Mouse (Mus musculus) thymus, postnatal 4 days (tissue): Measurements from ENCODE around the gene Map7d2.

Source experiments
- DNase-seq: peaks from one replicate; pipeline ENCODE4 v3.0.0; 2021

Gene Map7d2

DNA sequence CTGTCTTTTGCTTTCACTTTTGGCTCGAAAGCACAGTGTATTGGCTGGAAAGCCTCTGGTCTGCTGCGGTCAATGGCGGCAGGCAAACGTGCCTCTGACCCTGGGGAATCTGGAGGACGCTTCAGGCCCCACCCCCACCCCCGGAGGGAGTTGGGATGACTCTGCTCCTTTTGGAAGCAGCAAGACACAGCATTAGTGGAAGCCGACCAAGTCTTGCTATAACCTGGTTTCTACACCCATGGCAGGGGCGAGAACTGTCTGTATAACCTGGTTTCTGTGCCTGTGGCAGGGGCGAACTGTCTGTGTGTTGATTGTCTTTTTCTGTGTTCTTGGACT is 96.3 kb downstream of the Map7d2 start:
- peak; percentile 10 for DNase-seq

DNA sequence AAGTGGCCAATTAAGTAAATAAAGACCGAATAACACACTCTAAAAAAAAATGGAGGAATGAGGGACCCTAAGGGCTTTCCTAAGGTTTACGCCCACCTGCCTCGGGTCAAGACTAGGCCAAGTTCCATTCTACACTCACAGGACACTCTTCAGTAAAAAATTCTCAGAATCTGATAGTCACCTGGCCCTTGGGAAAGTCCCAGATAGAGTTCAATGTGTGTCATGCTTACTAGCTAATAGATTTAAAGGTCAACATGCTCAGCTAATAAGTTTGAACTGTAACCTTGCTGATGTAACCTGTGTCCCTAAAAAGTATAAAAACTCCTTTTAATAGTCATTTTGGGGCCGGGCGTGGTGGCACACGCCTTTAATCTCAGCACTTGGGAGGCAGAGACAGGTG is 101.2 kb downstream of the Map7d2 start:
- no peak for DNase-seq

DNA sequence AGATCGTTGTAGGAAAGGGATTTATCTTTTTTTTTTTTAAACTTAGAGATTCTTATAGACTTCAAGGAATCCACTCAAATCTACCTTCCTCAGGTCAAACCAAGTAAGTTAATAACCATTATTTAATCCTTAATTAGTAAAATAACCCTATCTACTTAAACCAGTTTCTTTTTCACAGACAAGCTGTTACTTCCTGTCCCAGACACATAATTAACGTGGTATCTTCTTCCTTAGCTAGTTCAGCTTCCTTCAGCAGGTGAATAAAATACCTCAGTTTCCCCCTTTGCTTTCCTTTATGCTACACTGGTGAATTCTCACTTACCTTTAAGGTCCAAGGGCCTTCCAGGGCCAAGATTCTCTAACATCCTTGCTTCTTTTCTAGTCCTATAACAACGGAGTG is 107.4 kb downstream of the Map7d2 start:
- DNase-seq: no peak

DNA sequence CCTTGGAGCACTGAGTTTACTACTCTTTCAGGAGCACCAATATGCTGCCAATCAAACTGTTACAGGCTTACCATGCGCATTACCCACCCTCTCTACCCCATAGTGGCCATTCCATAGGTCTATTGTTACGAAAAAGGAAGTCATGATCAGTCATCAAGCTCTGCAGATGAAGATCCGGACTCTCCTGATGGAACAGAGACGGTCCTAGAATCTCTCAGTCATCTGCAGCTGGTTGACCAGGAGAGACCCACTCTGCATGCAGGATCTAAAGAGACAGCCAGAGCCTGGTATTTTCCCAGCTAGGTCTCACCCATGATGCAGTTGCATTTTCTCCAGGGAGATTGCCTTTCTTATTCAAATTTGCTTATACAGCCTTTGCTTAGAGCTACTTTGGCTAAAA is 108.3 kb downstream of the Map7d2 start:
- no peak for DNase-seq

DNA sequence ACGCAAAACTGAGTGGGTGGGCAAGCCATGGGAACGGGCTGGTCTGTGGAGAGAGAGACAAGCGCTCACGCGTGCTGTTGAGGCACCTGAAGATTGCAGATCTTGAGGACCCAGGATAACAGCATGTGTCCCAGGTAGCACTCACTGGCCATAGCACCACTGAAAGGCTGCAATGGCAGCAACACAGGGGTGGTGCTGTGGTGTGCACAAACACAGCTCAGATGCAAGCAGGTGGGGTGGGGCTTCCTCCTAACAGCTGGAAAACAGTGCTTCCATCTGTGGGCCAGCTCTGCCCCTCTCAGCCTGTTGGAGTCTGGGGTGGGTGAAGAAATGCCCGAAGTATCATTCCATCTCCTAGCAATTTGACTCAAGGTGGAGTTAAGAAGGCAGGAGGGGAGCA is 112.0 kb downstream of the Map7d2 start, which contains the start of gene Bclaf3:
TSS of gene Bclaf3 (plus strand) at position 301 of the 400 bp plus-strand sequence.
- no peak for DNase-seq

DNA sequence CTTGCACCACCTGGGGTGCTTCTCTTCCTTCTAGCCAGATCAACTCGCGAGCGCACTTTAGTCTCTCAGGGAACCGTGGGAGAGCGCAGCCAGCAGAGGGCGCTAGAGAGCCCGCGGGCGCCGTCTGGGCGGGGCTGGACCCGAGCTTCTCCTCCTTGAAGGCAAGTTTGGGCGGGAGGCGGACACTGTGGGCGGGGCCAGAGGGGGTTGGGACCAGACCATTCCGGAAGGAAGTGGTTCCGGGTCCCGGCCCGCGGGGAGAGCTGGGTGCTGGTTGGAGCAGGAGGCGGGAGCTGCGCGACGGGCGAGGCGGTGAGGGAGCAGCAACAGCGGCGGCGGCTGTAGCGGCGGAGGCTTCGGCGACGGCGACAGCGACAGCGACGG is 118.0 kb downstream of the Map7d2 start:
- peak; percentile 97 for DNase-seq

DNA sequence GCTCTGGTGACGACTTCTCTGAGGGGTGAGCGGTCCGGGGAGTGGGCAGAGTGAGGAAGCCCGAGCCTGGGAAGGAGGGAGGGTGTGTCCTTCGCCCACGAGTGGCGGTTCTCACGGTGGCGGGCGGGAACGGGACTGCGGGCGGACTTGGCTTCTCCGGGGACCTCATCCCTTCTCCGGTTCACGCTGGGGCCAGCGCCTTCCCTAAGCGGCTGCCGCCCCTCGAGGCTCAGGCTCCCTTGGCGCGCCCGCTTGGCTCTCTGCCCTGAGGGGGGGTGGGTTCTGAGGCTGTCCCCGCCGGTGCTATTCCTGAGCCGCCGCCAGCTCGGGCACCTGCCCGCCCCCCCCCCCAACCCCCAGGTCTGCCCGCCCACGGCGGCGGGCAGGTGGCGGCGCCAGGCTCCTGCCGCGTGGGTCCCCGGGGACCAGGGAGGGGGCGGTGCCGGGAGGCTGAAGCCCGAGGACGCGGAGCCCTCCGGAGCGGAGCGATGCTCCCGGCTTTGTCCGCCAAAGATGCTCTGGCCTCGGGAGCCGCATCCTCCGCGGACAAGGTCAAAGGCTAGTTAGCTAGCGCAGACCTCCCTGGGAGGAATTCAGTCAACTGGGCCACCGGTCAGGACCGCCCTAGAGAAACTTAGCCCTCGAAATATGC is 118.6 kb downstream of the Map7d2 start:
- DNase-seq: no peak

DNA sequence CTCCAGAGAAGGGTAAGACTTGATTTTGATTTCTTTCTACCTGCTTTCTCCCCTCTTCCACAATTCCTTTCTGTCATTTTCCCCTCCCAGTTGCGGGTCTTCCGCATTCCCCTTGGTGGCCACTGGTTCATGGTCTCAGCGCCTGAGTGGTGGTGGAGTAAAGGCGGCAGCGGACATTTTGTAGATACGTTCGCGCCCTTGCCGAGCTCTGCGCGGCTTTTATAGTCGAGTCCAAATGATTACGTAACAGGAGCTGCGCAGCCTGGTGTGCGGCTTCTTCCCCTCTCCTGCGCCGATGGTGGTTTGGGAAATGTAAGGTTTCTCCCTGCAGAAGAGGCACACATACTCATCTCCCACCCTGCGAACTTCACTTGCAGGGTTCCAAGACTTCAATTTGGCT is 127.6 kb downstream of the Map7d2 start:
- no peak for DNase-seq

DNA sequence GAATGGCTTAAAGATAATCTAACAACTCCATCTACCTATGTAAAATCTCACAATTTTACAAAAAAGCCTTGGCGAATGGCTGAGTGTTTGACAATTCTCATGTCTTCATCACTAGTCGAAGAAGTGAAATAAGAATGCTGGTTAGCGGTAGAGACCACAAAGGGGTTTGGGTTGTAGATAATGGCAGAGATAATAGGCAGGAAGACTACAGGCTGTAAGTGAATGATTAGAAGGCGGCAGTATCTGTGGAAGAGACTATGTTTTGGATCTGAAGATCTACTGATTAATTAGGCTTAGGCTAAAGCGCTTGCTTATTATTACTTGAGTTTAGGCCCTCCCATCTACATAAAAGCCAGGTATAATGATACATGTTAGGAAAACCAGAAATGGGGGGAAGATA is 132.7 kb downstream of the Map7d2 start:
- no peak for DNase-seq
